Mouse (Mus musculus): Measurements from ENCODE around the gene H60b.
A peak's percentile ranks its signal among the peaks of the same experiment; 100 is the strongest.
"Not testable (repeated sequence)": the region's sequence is repeated elsewhere in the genome, so short reads cannot be mapped to it uniquely, and the experiment has no call there.

H60b gene

DNA sequence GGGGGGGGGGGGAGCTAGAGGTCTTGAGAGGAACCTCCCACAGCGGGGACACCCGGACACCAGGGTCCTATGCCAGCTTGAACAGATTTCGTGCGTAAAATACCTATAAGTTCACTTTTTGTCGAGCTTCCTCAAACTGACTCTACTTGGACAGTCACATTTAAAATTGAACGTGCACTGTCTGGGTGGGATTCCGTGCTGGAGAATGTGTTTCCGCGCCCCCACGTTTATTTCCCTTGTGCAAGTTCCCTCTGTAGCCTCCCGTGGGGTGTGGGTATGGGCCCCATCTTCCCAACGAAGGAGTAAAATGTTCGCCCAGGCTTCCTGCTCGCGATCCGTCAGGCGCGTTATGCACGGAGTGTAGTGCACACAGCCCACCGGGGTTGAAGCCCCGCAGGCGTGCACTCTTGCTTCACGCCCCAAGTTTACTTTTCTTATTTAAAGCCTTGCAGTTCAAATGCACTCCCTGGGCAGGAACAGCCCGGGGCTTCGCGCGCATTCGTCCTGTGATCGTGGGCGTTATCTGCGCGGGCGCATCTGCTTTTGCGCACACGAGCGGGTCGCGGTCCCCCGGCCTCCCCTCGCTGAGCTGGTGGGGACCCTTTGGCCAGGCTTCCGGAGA, 115.4 kb downstream of the H60b start:
- DNase-seq (ENCODE audit: low spot score in 2 of 2) = no peak

DNA sequence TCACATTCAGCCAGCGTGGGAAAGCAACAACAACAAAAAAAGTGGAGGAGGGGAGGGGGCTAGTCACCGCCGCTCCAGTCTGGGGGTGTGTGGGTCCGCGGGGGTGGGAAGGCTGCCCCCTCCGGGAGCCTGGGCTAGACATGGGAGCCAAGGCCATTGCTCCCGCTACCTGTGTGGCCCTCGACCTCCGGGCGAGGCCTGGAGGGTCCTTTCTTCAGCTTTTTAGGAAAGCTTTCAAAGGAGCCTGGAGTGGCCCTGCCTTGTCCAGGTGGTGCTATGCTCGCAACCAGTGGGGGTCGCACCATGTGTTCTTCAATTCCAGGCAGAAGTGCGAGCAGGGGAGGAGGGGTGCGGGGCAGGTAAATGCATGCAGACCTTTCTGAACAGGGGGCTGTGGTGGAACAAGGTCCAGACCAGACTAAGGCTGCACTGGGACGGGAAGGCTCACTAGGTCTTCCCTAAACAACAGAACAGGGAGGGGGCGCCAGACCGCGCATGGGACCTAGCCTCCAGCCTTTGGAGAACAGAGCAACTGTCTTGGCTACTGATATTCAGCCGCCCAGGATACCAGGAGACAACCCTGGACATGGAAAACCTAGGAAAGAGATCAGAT, 116.2 kb downstream of the H60b start:
- DNase-seq (ENCODE audit: low spot score in 2 of 2) = no peak

DNA sequence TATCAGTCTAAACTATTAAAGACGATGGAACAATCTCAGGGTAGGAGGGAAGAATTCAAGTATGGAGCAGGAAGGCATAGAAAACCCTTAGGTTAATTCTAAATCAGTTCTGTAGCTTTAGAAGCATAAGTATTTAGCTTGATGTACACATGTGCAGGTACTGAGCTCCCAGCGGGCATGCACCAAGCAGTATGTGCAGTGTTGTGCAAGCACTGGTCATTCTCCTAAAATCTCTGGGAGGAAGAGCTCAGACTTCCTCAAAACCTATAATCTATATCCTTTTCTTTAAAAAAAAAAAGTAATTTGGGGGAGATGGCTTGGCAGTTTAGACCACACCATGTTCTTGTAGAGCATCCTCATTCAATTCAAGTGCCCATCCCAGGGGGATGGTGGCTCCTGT, 120.1 kb downstream of the H60b start:
- DNase-seq (ENCODE audit: low spot score in 2 of 2) = not testable (repeated sequence)

DNA sequence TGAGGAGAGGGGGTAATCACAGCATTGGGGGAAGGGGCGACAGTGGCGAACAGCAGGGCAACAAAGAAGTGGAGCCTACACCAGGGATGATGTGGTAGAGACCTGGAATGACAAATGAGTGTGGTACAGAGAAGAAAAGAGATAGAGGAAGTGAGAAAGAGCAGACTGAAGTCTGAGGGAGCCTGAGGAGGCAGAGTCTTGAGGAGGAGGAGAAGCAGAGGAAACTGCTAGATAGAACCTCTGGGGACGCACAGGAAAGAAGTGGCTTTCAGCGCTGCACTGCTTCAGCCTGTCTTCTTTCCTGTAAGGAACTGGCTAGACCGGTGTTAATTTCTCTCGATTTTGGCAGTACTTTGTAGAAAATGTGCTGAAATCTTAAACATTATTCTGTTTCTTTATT, 124.4 kb downstream of the H60b start:
- no peak for DNase-seq (ENCODE audit: low spot score in 2 of 2)

DNA sequence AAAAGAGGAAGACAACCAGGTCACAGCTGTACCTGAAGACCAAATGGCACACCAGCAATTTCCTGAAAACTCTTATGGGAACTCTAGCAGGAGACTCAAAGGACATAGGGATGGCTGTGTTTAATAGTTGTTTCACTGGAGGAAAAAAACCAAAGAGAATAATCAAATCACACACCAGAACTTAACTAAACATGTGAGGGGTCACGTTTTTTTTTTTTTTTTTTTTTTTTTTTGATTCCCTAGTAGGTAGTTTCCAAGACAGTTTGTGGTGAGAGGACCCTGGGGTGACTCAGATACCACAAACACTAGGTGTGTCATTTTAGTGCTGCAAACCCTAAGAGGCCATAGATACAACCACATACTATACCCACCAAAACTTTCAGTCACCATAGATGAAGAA, 137.3 kb downstream of the H60b start:
- DNase-seq (ENCODE audit: low spot score in 2 of 2) = no peak

GRCm38 (mm10) chr10:22297033-22297762, 138.8 kb downstream of the H60b start:
- no peak for DNase-seq (ENCODE audit: low spot score in 2 of 2)

- DNase-seq (ENCODE audit: low spot score in 2 of 2) = no peak
These were observed 139.5 kb downstream of the H60b start for GRCm38 (mm10) chr10:22297766-22298461.

DNA sequence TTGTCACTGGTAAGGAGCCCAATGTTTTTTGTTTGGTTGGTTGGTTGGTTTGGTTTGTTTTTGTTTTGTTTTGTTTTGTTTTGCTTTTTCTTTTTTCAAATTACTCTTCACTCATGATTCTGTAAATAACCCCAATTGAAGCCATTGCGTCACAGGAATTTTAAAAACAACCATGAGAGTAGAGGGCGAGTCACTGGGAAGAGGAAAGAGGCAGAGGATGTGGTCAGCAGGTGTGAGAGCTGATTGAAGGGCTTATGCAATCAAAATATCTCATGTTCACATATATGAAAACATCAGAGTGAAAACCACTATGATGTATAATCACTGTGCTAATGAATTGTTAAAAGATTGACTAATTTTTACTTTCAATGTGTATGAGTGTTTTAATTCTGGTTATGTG, 140.9 kb downstream of the H60b start:
- no peak for DNase-seq (ENCODE audit: low spot score in 2 of 2)

- no peak for DNase-seq (ENCODE audit: low spot score in 2 of 2)
These were observed 143.3 kb downstream of the H60b start for GRCm38 (mm10) chr10:22301641-22302040.

GRCm38 (mm10) chr10:22302344-22303057, 144.1 kb downstream of the H60b start:
- no peak for DNase-seq (ENCODE audit: low spot score in 2 of 2)

- DNase-seq (ENCODE audit: low spot score in 2 of 2) = no peak
These were observed 145.3 kb downstream of the H60b start for GRCm38 (mm10) chr10:22303736-22304135.

DNA sequence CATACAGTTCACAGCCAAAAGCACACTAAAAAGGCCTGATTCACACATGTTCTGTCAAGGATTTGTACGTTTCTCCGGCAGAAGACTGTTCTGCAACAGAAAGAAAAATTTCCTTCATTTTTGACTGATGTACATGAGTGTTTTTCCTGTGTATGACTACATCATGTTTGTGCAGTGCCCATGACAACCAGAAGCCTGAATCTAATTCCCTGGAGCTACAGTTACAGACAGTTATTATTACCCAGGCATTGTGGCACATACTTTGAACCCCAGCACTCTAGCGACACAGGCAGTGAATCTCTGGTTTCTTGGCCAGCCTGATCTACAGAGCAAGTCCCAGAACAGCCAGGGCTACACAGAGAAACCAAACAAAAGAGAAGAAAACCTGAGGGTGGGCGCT, 147.4 kb downstream of the H60b start:
- DNase-seq (ENCODE audit: low spot score in 2 of 2) = no peak

GRCm38 (mm10) chr10:22306452-22306851, 148.1 kb downstream of the H60b start:
- no peak for DNase-seq (ENCODE audit: low spot score in 2 of 2)

- DNase-seq (ENCODE audit: low spot score in 2 of 2) = no peak
These were observed 149.8 kb downstream of the H60b start for GRCm38 (mm10) chr10:22308221-22308620.

GRCm38 (mm10) chr10:22322858-22323257, 164.5 kb downstream of the H60b start:
- DNase-seq (ENCODE audit: low spot score in 2 of 2) = peak in 1 of 2 experiments; percentile 4
